Mouse (Mus musculus) bone marrow, adult 2 months (tissue): ENCODE results near the gene Ap1s2. TPM values are rescaled to one million over a fixed set of nuclear protein-coding genes. Genes with fewer than 3 reads are reported as not detected.

Experiments used
- H3K27ac ChIP-seq: fragments of 200-500 bp; 2 replicates; pipeline ENCODE4 v1.5.1; 2012; ENCODE audit warnings: low read depth, mild to moderate bottlenecking, control low read depth, inconsistent platforms, low read length; ENCODE audit not compliant: control insufficient read depth, poor library complexity, insufficient read depth
- H3K4me1 ChIP-seq: fragments of 200-500 bp; 2 replicates; pipeline ENCODE4 v1.6.1; 2011; ENCODE audit warnings: low read length; ENCODE audit not compliant: control insufficient read depth, insufficient read depth
- H3K4me3 ChIP-seq: fragments of 200-500 bp; replicated peaks from 2 replicates; pipeline ENCODE3; 2011; ENCODE audit warnings: mild to moderate bottlenecking, low read depth, low read length, control low read depth; ENCODE audit not compliant: control insufficient read depth
- CTCF ChIP-seq: fragments of 200-500 bp; IDR thresholded peaks from 2 replicates; pipeline ENCODE4 v1.5.1; 2011; ENCODE audit warnings: low read length, control low read depth; ENCODE audit not compliant: control insufficient read depth, insufficient read depth
- POLR2A ChIP-seq: fragments of 200-500 bp; IDR thresholded peaks from 2 replicates; pipeline ENCODE4 v1.6.1; 2011; ENCODE audit warnings: low read depth, mild to moderate bottlenecking, control low read depth, low read length, borderline replicate concordance; ENCODE audit not compliant: control insufficient read depth
- WGBS: fragments of 180-500 bp; shearing (Covaris S2); methylation state at CpG from one replicate; pipeline ENCODE4 v1.1.7; 2018; 5-methylcytosine and 5-hydroxymethylcytosine counted together
- polyA plus RNA-seq: library from polyadenylated mRNA; stranded (reverse); fragments of >200 nt; gene quantifications from 2 replicates; pipeline ENCODE4 v1.2.4, GENCODE M21; 2011; ENCODE audit warnings: low replicate concordance; ENCODE audit not compliant: missing spikeins, insufficient read depth, insufficient read length

Ap1s2 gene
- polyA plus RNA-seq: 6.6 and 24.8 TPM in 2 replicates

DNA sequence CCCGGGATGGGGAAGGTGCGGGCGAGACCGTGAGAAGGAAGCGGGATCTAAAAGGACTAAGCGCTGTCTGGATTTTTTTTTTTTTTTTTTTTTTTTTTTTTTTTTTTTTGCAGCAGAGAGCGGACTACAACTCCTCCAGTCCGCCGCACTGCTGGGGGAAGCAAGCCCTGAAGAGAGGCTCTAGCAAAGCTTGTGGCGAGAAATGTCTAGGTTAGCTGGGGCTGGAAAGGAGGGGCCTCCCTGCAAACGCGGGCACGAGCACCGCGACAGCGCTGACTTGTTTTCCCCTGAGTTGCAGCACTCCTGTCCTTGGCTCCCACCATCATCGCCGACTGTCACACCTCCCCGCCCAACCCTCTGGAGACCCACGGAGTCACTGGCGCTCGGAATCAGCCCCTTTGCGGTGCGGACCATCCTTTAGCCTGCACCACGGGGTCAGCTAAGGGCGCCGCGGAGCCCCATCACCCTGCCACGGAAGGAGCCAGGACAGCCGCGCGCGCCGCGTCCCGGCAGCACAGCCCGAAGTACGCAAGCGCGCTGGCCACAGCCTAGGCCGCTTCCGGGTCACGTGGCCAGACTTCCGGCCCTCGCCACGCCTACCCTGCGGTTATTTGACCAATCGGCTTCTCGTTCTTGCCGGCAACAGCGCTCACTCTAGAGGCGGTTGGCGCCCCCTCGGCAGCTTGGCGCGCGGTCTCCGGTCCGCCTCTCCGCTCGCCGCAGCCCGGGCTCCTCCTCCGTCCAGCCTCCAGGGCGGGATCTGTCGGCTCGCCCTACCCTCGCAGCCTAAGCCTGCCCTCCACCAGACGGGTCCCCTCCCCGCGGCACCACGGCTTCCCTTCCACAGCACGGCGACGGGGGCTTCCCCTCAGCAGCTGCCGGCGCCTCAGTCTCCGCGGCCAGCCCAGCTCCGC lies at the start of gene Ap1s2:
TSS of gene Ap1s2 (plus strand) at position 681 of the 914 bp plus-strand sequence.
- no peak for TF ChIP-seq CTCF
- peak; percentile 74; the same call in 1 of the 2 replicates for TF ChIP-seq POLR2A
- H3K4me1 ChIP-seq: no peaks in the 10 kb centered on the region
- peak within 1 kb of the TSS; percentile 98 for H3K4me3 ChIP-seq
- WGBS: 15% methylated on average over 78 of the region's 80 CpGs
- H3K27ac ChIP-seq: peak within 1 kb of the TSS; percentile 97

GRCm38 (mm10) chrX:163867711-163868379 lies 41.0 kb upstream of the Ap1s2 start:
- Histone ChIP-seq H3K4me1 (no peaks in the 10 kb centered on the region), H3K4me3 (peak overlapping the region; percentile 48), H3K27ac (peak overlapping the region; percentile 84)
- WGBS: 35% methylated on average over 5 of the region's 5 CpGs
- TF ChIP-seq POLR2A: no peak

GRCm38 (mm10) chrX:163868659-163869278 lies 40.0 kb upstream of the Ap1s2 start:
- no peaks in the 10 kb centered on the region for H3K4me1 ChIP-seq
- no peak for TF ChIP-seq POLR2A
- no peak for TF ChIP-seq CTCF
- no peak overlapping the region for H3K4me3 ChIP-seq
- H3K27ac ChIP-seq: peak overlapping the region; percentile 75; the same call in 1 of the 2 replicates
- WGBS: 48% methylated on average over 11 of the region's 11 CpGs

DNA sequence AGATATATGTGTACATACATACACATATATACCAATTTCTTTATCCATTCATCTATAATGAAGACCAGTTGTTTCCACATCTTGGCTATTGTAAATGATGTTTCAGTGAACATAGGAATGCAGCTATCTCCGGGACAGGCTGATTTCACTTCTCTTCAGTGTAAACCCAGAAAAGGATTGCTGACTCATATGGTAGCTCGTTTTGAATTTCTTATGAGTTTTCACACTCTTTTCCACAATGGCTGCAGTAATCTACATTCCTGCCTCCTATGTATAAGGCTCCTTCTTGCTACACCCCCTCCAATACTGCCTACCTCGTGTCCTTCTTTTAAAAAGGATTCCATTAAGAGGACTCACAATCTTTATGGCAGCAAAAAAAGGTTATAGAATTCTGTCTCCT lies 32.9 kb upstream of the Ap1s2 start:
- H3K4me1 ChIP-seq: no peaks in the 10 kb centered on the region; the same call in 1 of the 2 replicates
- H3K4me3 ChIP-seq: no peak overlapping the region
- no peak overlapping the region for H3K27ac ChIP-seq
- TF ChIP-seq POLR2A: no peak
- no peak for TF ChIP-seq CTCF
- whole genome bisulfite sequencing: 46% methylated on average over 3 of the region's 3 CpGs

DNA sequence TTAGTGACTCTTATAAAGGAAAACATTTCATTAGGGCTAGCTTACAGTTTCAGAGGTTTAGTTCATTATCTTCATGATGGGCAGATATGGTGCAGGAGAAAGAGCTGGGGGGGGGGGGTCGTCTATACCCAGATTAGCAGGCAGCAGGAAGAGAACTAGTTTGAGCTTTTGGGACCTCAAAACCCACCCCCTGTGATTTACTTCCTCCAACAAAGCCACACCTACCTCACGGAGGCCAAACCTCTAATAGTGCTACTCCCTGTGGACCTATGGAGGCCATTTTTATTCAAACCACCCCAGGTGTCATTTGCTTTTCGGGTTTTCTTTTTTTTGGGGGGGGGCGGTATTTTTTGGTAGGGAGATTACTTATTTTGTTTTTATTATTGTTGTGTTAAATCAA lies 32.2 kb upstream of the Ap1s2 start:
- no peak overlapping the region for H3K4me3 ChIP-seq
- no peaks in the 10 kb centered on the region; the same call in 1 of the 2 replicates for H3K4me1 ChIP-seq
- H3K27ac ChIP-seq: no peak overlapping the region
- TF ChIP-seq CTCF (no peak), POLR2A (no peak)
- 39% methylated on average over 4 of the region's 4 CpGs for WGBS

DNA sequence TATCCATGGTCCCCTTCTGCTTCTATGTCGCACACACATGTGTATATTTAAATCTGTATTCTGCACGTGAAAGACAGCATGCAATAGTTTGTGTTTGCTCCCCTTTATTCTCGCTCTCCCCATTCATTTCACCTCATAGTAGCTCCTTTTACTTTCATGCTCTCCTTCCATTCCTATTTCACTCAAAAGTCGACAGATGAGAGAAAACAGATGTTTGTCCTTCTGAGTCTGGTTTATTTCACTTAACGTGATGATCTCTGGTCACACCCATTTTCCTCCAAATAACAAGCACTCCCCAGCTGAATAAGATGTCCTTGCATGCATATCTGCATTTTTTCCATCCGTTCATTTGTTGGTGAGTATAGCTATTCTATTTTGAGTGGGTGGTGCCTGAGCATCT lies 29.8 kb upstream of the Ap1s2 start:
- Histone ChIP-seq H3K4me1 (no peaks in the 10 kb centered on the region; the same call in 1 of the 2 replicates), H3K27ac (no peak overlapping the region), H3K4me3 (no peak overlapping the region)
- TF ChIP-seq CTCF (no peak), POLR2A (no peak)
- 38% methylated on average over 6 of the region's 6 CpGs for WGBS

DNA sequence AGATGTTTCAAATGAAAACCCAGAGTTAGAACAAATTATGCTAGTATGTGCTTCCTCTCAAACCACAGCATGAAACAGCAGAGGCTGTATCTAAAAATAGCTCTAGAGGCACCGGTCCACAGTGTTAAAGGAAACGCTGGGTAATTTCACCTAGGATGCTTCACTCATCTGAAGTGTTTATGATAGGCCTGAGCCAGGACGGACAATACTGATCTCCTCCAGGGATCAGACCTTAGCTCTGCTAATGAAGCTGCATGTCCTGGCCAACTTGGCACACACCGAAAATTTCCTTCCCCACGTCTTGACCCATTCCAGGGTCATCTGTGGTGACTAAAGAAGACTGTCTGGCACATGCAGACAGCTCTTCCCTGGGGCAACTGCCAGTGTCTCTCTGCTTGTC lies 29.4 kb upstream of the Ap1s2 start:
- Histone ChIP-seq H3K4me1 (no peaks in the 10 kb centered on the region; the same call in 1 of the 2 replicates), H3K27ac (0 out of 2 replicates have a peak overlapping the region, but pooled peaks have one; percentile 24), H3K4me3 (no peak overlapping the region)
- TF ChIP-seq POLR2A: no peak
- no peak for TF ChIP-seq CTCF
- 14% methylated on average over 5 of the region's 5 CpGs for WGBS

- Histone ChIP-seq H3K4me1 (no peaks in the 10 kb centered on the region), H3K27ac (no peak overlapping the region), H3K4me3 (no peak overlapping the region)
- 89% methylated on average over 4 of the region's 4 CpGs for WGBS
- TF ChIP-seq CTCF: no peak
- TF ChIP-seq POLR2A: no peak
Observed at GRCm38 (mm10) chrX:163885539-163885981, 23.3 kb upstream of the Ap1s2 start.
